Mouse (Mus musculus): ENCODE results near the gene Gnb5. TPM values are rescaled to one million over a fixed set of nuclear protein-coding genes. Genes with fewer than 3 reads are reported as not detected.

The Gnb5 gene
- polyA plus RNA-seq (2011; ENCODE audit: insufficient read length, low read depth, missing spikeins): 23.1 and 24.0 TPM in 2 replicates

- Histone ChIP-seq H3K4me3 (ENCODE audit: insufficient read depth, low read length) (no peak within 1 kb of the TSS), H3K4me1 (ENCODE audit: control insufficient read depth, insufficient read depth, low read length) (no peaks in the 10 kb centered on the region), H3K27ac (ENCODE audit: insufficient read depth, low read length) (no peak within 1 kb of the TSS)
- TF ChIP-seq POLR2A (IDR thresholded peaks at IDR 0.05; ENCODE audit: low read depth, low read length) (no peak), CTCF (IDR thresholded peaks at IDR 0.05; ENCODE audit: borderline replicate concordance, insufficient read depth, low read length) (no peak)
These were observed at the start of gene Gnb5 for GRCm38 (mm10) chr9:75306126-75306898. Gene Gnb5 (plus strand): TSS chr9:75306288.

DNA sequence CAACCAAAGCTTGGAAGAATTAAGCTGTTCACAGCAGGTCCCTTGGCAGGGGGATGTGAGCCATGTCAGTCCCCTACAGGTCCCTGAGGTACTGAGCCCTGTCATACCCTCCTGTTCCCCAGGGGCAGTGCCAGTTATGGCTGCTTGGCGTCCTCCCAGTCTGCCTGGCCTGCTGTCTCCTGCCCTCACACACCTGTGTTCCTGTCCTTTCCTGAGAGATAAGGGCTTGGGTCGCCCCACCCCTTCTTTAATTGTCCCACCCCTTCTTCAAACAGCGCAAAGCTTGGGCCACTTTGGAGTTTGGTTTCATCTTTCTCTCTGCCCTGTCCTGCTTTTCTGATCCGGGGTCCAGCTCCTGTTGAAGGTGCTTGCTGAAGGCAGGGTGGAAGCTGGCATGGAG lies 47.3 kb upstream of the Gnb5 start:
- Histone ChIP-seq H3K27ac (ENCODE audit: insufficient read depth, low read length) (no peak overlapping the region), H3K4me1 (ENCODE audit: control insufficient read depth, insufficient read depth, low read length) (peaks cover 4% of the 10 kb centered on the region), H3K4me3 (ENCODE audit: insufficient read depth, low read length) (no peak overlapping the region)
- TF ChIP-seq POLR2A (IDR thresholded peaks at IDR 0.05; ENCODE audit: low read depth, low read length) (no peak), CTCF (IDR thresholded peaks at IDR 0.05; ENCODE audit: borderline replicate concordance, insufficient read depth, low read length) (no peak)

DNA sequence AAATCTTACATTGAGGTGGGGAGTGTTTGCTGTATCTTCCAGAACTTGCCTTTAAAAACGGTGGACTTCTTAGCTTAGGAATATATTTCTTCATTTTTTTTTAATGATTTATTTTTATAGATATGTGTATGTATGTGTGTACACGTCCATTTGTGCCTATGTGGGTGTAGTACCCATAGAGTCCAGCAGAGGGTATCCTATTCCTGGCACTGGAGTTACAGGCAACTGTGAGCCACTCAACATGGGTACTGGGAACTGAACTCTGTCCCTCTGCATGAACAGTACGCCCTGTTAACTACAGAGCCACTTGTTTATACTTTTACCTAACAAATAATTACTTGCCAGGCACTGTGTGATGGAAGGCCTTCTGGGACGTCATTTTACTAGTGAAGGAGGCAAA lies 46.4 kb upstream of the Gnb5 start:
- Histone ChIP-seq H3K4me1 (ENCODE audit: control insufficient read depth, insufficient read depth, low read length) (peaks cover 7% of the 10 kb centered on the region), H3K4me3 (ENCODE audit: insufficient read depth, low read length) (no peak overlapping the region), H3K27ac (ENCODE audit: insufficient read depth, low read length) (no peak overlapping the region)
- TF ChIP-seq CTCF (IDR thresholded peaks at IDR 0.05; ENCODE audit: borderline replicate concordance, insufficient read depth, low read length): no peak
- no peak for TF ChIP-seq POLR2A (IDR thresholded peaks at IDR 0.05; ENCODE audit: low read depth, low read length)

- Histone ChIP-seq H3K4me3 (ENCODE audit: insufficient read depth, low read length) (no peak overlapping the region), H3K27ac (ENCODE audit: insufficient read depth, low read length) (no peak overlapping the region), H3K4me1 (ENCODE audit: control insufficient read depth, insufficient read depth, low read length) (peaks cover 7% of the 10 kb centered on the region)
- TF ChIP-seq CTCF (IDR thresholded peaks at IDR 0.05; ENCODE audit: borderline replicate concordance, insufficient read depth, low read length) (no peak), POLR2A (IDR thresholded peaks at IDR 0.05; ENCODE audit: low read depth, low read length) (no peak)
These were observed 44.7 kb upstream of the Gnb5 start for GRCm38 (mm10) chr9:75261332-75261872.

GRCm38 (mm10) chr9:75262235-75262826 lies 43.8 kb upstream of the Gnb5 start:
- no peak for TF ChIP-seq CTCF (IDR thresholded peaks at IDR 0.05; ENCODE audit: borderline replicate concordance, insufficient read depth, low read length)
- TF ChIP-seq POLR2A (IDR thresholded peaks at IDR 0.05; ENCODE audit: low read depth, low read length): no peak
- H3K27ac ChIP-seq (ENCODE audit: insufficient read depth, low read length): no peak overlapping the region
- H3K4me3 ChIP-seq (ENCODE audit: insufficient read depth, low read length): no peak overlapping the region
- peaks cover 7% of the 10 kb centered on the region for H3K4me1 ChIP-seq (ENCODE audit: control insufficient read depth, insufficient read depth, low read length)

DNA sequence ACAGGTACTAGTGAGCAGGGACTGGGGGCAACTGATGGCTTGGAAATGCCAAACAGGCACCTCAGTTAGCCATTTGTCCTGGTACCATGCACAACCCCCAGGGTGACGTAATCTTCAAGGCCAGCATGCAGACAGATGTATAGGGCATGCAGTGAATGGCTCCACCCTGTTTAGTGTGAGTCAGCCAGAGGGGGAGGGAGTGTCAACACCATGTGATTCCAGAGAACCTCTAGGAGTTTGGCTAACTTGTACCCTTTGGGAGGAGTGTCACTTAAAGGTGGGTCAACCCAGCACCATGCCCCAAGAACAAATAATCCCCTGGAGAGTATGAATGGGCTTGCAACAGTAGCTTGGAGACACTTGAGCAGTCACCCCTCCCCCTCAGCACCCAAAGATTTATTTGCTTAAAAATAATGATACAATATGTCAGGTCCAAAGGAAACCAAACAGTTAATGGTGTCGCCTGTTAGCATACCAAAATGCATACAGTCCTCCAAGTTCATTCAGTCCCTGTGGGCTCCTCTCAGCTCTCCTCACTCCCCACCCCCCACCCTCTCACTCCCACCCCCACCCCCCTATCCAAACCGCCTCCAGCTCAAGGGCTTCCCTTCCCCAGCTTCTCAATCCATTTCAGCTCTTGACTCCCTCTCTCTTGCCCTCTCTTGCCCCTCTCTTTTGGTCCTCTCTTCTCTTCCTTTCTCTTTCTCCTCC lies 41.9 kb upstream of the Gnb5 start:
- TF ChIP-seq CTCF (IDR thresholded peaks at IDR 0.05; ENCODE audit: borderline replicate concordance, insufficient read depth, low read length): no peak
- H3K4me1 ChIP-seq (ENCODE audit: control insufficient read depth, insufficient read depth, low read length): peaks cover 7% of the 10 kb centered on the region
- H3K4me3 ChIP-seq (ENCODE audit: insufficient read depth, low read length): no peak overlapping the region
- H3K27ac ChIP-seq (ENCODE audit: insufficient read depth, low read length): no peak overlapping the region

DNA sequence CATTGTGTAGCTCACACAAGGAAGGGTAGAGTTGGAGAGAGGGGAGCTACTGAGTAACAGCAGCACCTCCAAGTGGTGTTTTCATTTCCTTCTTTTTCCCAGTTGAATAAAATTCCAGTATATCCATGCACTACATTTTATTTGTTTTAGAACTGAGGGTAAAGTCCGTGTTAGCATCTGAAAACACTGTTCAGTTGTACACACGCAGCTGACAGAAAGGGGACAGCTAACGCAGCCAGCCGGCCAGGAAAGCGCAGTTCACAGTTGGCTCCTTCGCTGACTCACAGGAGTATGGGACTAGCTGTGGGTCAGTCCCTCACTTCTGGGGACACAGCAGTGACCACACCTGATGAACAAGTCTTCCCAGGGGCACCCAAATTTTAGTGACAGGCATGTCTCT lies 38.9 kb upstream of the Gnb5 start:
- H3K27ac ChIP-seq (ENCODE audit: insufficient read depth, low read length): no peak overlapping the region
- no peak overlapping the region for H3K4me3 ChIP-seq (ENCODE audit: insufficient read depth, low read length)
- H3K4me1 ChIP-seq (ENCODE audit: control insufficient read depth, insufficient read depth, low read length): peaks cover 7% of the 10 kb centered on the region
- TF ChIP-seq POLR2A (IDR thresholded peaks at IDR 0.05; ENCODE audit: low read depth, low read length): no peak
- TF ChIP-seq CTCF (IDR thresholded peaks at IDR 0.05; ENCODE audit: borderline replicate concordance, insufficient read depth, low read length): no peak

- Histone ChIP-seq H3K4me3 (ENCODE audit: insufficient read depth, low read length) (no peak overlapping the region), H3K27ac (ENCODE audit: insufficient read depth, low read length) (no peak overlapping the region), H3K4me1 (ENCODE audit: control insufficient read depth, insufficient read depth, low read length) (no peaks in the 10 kb centered on the region)
- TF ChIP-seq CTCF (IDR thresholded peaks at IDR 0.05; ENCODE audit: borderline replicate concordance, insufficient read depth, low read length) (no peak), POLR2A (IDR thresholded peaks at IDR 0.05; ENCODE audit: low read depth, low read length) (no peak)
These were observed 35.7 kb upstream of the Gnb5 start for GRCm38 (mm10) chr9:75270382-75270781.

- TF ChIP-seq CTCF (IDR thresholded peaks at IDR 0.05; ENCODE audit: borderline replicate concordance, insufficient read depth, low read length) (no peak), POLR2A (IDR thresholded peaks at IDR 0.05; ENCODE audit: low read depth, low read length) (no peak)
- H3K4me3 ChIP-seq (ENCODE audit: insufficient read depth, low read length): no peak overlapping the region
- no peaks in the 10 kb centered on the region for H3K4me1 ChIP-seq (ENCODE audit: control insufficient read depth, insufficient read depth, low read length)
- no peak overlapping the region for H3K27ac ChIP-seq (ENCODE audit: insufficient read depth, low read length)
These were observed 34.5 kb upstream of the Gnb5 start for GRCm38 (mm10) chr9:75271539-75271938.
